Mouse (Mus musculus) lung, adult 2 months (tissue): ENCODE measurements around the gene Cmtm6.

ENCODE experiments used
- CTCF ChIP-seq: fragments of 200-500 bp; IDR thresholded peaks from 2 replicates; pipeline ENCODE4 v1.5.1; 2011; ENCODE audit warnings: mild to moderate bottlenecking, low read length, control low read depth; ENCODE audit not compliant: insufficient read depth
- POLR2A ChIP-seq: fragments of 200-500 bp; IDR thresholded peaks from 2 replicates; pipeline ENCODE4 v1.6.1; 2011; ENCODE audit warnings: low read depth, mild to moderate bottlenecking, control low read depth, low read length, borderline replicate concordance; ENCODE audit errors: extremely low read depth

- TF ChIP-seq CTCF (no peak), POLR2A (no peak)
Measured at GRCm38 (mm10) chr9:114690119-114690601, 40.8 kb upstream of the Cmtm6 start.
